26 mouse cellular contexts compared by ENCODE assay signal in genomic region chr6:16581801-16582200, GRCm38 (mm10).
"Had no signal": no experiment of that assay in that cellular context is flagged by ENCODE, and none has a peak within 500 bp of the region (broad histone marks: within the 10 kb centered on the region; RNA-seq: fewer than 3 reads in every experiment).

No protein-coding gene starts in this region.

- H3K9ac ChIP-seq: limb, embryonic 13.5 days; liver, embryonic 12.5 days; liver, embryonic 15.5 days; lung, embryonic 15.5 days; neural tube, embryonic 12.5 days had no signal

- H3K27me3 ChIP-seq: limb, embryonic 13.5 days; liver, embryonic 12.5 days; liver, embryonic 15.5 days; lung, embryonic 15.5 days; megakaryocyte, embryonic 14.5 days; neural tube, embryonic 12.5 days had no signal

- H3K27ac ChIP-seq: kidney, postnatal 0 days; layer of hippocampus, adult 2 months; limb, embryonic 10.5 days; limb, embryonic 13.5 days; liver, embryonic 12.5 days; liver, embryonic 15.5 days; lung, embryonic 15.5 days; midbrain, embryonic 10.5 days; neural tube, embryonic 12.5 days; stomach, postnatal 0 days had no signal

- H3K36me3 ChIP-seq: limb, embryonic 10.5 days; limb, embryonic 13.5 days; liver, embryonic 12.5 days; liver, embryonic 15.5 days; lung, embryonic 15.5 days; midbrain, embryonic 10.5 days; neural tube, embryonic 12.5 days had no signal

- H3K9me3 ChIP-seq: limb, embryonic 10.5 days; limb, embryonic 13.5 days; liver, embryonic 12.5 days; liver, embryonic 15.5 days; lung, embryonic 15.5 days; megakaryocyte, embryonic 14.5 days; midbrain, embryonic 10.5 days; neural tube, embryonic 12.5 days had no signal

- H3K4me2 ChIP-seq: limb, embryonic 13.5 days; liver, embryonic 12.5 days; liver, embryonic 15.5 days; lung, embryonic 15.5 days; neural tube, embryonic 12.5 days had no signal

- ATAC-seq: intestine, embryonic 16.5 days; liver, embryonic 12.5 days; midbrain, embryonic 16.5 days had no signal

- H3K4me1 ChIP-seq: limb, embryonic 10.5 days; limb, embryonic 13.5 days; liver, embryonic 12.5 days; liver, embryonic 15.5 days; lung, embryonic 15.5 days; megakaryocyte, embryonic 14.5 days; midbrain, embryonic 10.5 days; neural tube, embryonic 12.5 days had no signal

- H3K4me3 ChIP-seq: layer of hippocampus, adult 2 months; limb, embryonic 10.5 days; limb, embryonic 13.5 days; liver, embryonic 12.5 days; liver, embryonic 15.5 days; lung, embryonic 15.5 days; megakaryocyte, embryonic 14.5 days; midbrain, embryonic 10.5 days; neural tube, embryonic 12.5 days had no signal

- DNase-seq: kidney, adult 2 months; kidney, postnatal 25 days; layer of hippocampus, adult 9-11 months; liver; lung, adult 18-20 months; lung, postnatal 10 days; lung, postnatal 36 days; right cerebral cortex, adult 18-20 months; right cerebral cortex, postnatal 14 days; right cerebral cortex, postnatal 4 days; thymus, adult 2 months; thymus, postnatal 14 days; thymus, postnatal 4 days had no signal
